Mouse (Mus musculus) C2C12 (cell line): ENCODE results near the gene Tbc1d8. TPM values are rescaled to one million over a fixed set of nuclear protein-coding genes. Genes with fewer than 3 reads are reported as not detected.

ENCODE experiments used
- H3K27me3 ChIP-seq: one replicate; pipeline ENCODE4 v1.6.1; 2011; ENCODE audit not compliant: control insufficient read depth, insufficient read depth, insufficient read length
- H3K36me3 ChIP-seq: one replicate; pipeline ENCODE4 v1.6.1; 2011; ENCODE audit not compliant: control insufficient read depth, insufficient read depth
- H3K4me3 ChIP-seq: one replicate; pipeline ENCODE4 v1.5.1; 2011; ENCODE audit warnings: mild to moderate bottlenecking, control low read depth; ENCODE audit not compliant: poor library complexity, insufficient read depth, severe bottlenecking
- H3K79me2 ChIP-seq: one replicate; pipeline ENCODE4 v1.6.1; 2011; ENCODE audit not compliant: control insufficient read depth, insufficient read depth
- H3K79me3 ChIP-seq: one replicate; pipeline ENCODE4 v1.6.1; 2011; ENCODE audit warnings: low read depth, control low read depth
- H3ac ChIP-seq: one replicate; pipeline ENCODE3; 2011; ENCODE audit warnings: low read depth; ENCODE audit not compliant: control insufficient read depth, insufficient read length
- CEBPB ChIP-seq: IDR thresholded peaks from one replicate; pipeline ENCODE4 v1.6.1; 2011; ENCODE audit warnings: low read depth, mild to moderate bottlenecking, control low read depth, moderate library complexity
- CTCF ChIP-seq: IDR thresholded peaks from one replicate; pipeline ENCODE4 v1.5.1; 2011; ENCODE audit not compliant: control insufficient read depth, insufficient read depth, insufficient read length
- FOSL1 ChIP-seq: IDR thresholded peaks from one replicate; pipeline ENCODE4 v1.8.0; 2011; ENCODE audit warnings: mild to moderate bottlenecking, low read length; ENCODE audit not compliant: poor library complexity, insufficient read depth, severe bottlenecking
- MAX ChIP-seq: IDR thresholded peaks from one replicate; pipeline ENCODE4 v1.6.1; 2011; ENCODE audit warnings: mild to moderate bottlenecking, control low read depth
- MYOD1 ChIP-seq: IDR thresholded peaks from one replicate; pipeline ENCODE4 v1.6.1; 2011; ENCODE audit warnings: low read depth; ENCODE audit not compliant: control insufficient read depth, insufficient read length
- MYOG ChIP-seq: IDR thresholded peaks from one replicate; pipeline ENCODE4 v1.6.1; 2011; ENCODE audit not compliant: control insufficient read depth, insufficient read length; ENCODE audit errors: extremely low read depth
- USF1 ChIP-seq: IDR thresholded peaks from one replicate; pipeline ENCODE4 v1.6.1; 2011; ENCODE audit warnings: low read depth, mild to moderate bottlenecking, control low read depth, moderate library complexity
- polyA plus RNA-seq: library from polyadenylated mRNA; unstranded; fragments of >200 nt; fragmentation: generic; extraction: Trizol; gene quantifications from one replicate; pipeline ENCODE4 v1.2.1, GENCODE M21; 2012; ENCODE audit warnings: missing spikeins

The Tbc1d8 gene
- polyA plus RNA-seq, 1 experiment, result 0.43 TPM

DNA sequence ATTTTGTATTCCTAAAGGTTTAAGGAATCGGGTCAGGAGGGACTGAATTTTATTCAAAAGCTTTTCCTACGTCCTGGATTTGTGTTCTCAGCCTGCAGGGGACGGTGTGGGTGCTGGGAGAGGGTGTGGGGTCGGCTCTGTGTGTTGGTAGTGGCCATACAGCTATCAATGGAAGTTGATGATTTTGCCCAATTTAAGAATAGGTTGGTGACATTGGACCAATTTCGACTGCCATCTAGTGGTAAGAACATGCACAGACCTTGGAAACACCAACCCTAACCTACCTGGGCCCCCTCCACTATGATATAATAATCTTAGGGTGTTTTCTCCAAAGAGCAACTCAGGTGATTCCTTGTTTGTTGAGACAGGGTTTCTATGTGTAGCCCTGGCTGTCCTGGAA lies 44.0 kb upstream of the Tbc1d8 start:
- peaks cover 3% of the 10 kb centered on the region for H3K27me3 ChIP-seq
- H3ac ChIP-seq, result no peak overlapping the region
- H3K79me2 ChIP-seq, result no peaks in the 10 kb centered on the region
- no peaks in the 10 kb centered on the region for H3K36me3 ChIP-seq
- TF ChIP-seq CTCF (peak; percentile 21), MYOD1 (no peak)
- H3K4me3 ChIP-seq, result no peak overlapping the region
- no peaks in the 10 kb centered on the region for H3K79me3 ChIP-seq

DNA sequence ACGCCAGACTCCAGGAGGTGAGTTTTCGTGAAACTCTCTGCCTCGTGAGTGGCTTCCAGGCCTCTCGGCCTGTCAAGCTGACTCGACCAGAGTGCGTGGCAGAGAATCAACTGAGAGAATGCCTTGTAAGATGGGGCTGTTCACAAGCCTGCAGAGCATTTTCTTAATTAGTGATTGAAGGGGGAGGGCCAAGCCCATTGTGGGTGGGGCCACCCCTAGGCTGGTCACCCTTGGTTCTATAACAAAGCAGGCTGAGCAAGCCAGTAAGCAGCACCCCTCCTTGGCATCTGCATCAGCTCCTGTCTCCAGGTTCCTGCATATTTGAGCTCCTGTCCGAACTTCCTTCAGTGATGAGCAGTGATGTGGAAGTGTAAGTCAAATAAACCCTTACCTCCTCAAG lies 42.8 kb upstream of the Tbc1d8 start:
- Histone ChIP-seq H3K79me3 (no peaks in the 10 kb centered on the region), H3K79me2 (no peaks in the 10 kb centered on the region), H3K4me3 (no peak overlapping the region), H3K27me3 (peaks cover 3% of the 10 kb centered on the region), H3K36me3 (no peaks in the 10 kb centered on the region), H3ac (no peak overlapping the region)
- no peak for TF ChIP-seq MYOG
- no peak for TF ChIP-seq MAX
- no peak for TF ChIP-seq CEBPB
- TF ChIP-seq CTCF, result no peak
- TF ChIP-seq USF1, result no peak
- TF ChIP-seq FOSL1, result no peak
- TF ChIP-seq MYOD1, result no peak

DNA sequence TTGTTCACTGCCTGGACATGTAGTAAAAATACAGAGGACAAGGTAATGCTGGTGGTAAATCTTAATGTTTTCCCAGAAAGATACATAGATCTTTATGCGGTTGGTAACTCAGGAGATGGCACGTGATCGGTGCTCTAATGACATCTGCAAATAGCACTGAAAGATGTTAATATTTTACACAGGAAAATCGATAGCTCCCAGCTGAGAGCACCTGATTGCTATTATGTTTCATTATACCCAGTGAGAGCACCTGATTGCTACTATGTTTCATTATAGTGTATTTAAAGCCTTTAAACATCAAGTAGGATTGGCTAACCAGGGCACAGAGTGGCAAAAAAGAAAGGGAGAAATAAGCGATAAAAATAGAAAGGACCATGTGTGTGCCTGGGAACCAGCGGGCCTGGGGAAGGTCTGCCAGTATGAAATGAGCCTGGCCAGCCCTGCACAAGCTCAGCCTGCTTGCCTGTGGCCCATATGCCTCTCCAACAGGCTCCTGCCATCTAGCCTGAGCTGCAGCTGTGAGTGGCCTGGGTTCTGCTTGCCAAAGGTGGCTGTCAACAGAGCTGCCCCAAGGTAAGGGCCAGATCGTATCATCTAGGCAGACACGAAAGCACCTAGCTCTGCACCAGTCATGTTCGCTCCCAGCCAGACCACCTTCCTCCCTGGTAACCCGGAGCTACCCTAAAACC lies 36.9 kb upstream of the Tbc1d8 start:
- TF ChIP-seq MYOD1, result no peak
- no peak for TF ChIP-seq MYOG
- TF ChIP-seq CTCF, result no peak
- TF ChIP-seq CEBPB, result no peak
- TF ChIP-seq USF1, result no peak
- no peak for TF ChIP-seq MAX
- no peak for TF ChIP-seq FOSL1
- Histone ChIP-seq H3K36me3 (no peaks in the 10 kb centered on the region), H3K27me3 (peaks cover 3% of the 10 kb centered on the region), H3K79me3 (no peaks in the 10 kb centered on the region), H3K79me2 (no peaks in the 10 kb centered on the region), H3ac (no peak overlapping the region), H3K4me3 (no peak overlapping the region)

DNA sequence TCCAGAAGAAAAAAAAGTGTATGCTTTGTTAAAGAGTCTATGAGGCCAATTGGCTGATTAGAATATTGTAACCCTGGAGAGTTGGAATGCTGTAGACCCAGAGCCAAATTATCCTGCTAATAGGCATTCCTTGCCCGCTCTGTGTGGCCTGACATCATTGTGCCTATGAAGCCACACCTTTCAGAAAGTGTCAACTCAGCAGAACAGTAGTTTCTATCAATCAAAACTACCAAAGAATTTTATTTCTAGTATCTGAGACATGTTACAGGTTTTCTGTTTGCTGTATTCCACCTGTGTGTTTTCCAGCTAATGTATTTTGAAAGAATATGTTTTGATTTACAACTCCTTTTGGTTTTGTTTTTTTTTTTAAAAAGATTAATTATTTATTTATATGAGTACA lies 33.6 kb upstream of the Tbc1d8 start:
- H3K79me2 ChIP-seq, result no peaks in the 10 kb centered on the region
- H3K27me3 ChIP-seq, result peaks cover 3% of the 10 kb centered on the region
- TF ChIP-seq MAX (no peak), MYOG (no peak), FOSL1 (no peak), CEBPB (no peak), USF1 (no peak), CTCF (no peak), MYOD1 (no peak)
- H3K4me3 ChIP-seq, result no peak overlapping the region
- no peak overlapping the region for H3ac ChIP-seq
- H3K79me3 ChIP-seq, result no peaks in the 10 kb centered on the region
- no peaks in the 10 kb centered on the region for H3K36me3 ChIP-seq

DNA sequence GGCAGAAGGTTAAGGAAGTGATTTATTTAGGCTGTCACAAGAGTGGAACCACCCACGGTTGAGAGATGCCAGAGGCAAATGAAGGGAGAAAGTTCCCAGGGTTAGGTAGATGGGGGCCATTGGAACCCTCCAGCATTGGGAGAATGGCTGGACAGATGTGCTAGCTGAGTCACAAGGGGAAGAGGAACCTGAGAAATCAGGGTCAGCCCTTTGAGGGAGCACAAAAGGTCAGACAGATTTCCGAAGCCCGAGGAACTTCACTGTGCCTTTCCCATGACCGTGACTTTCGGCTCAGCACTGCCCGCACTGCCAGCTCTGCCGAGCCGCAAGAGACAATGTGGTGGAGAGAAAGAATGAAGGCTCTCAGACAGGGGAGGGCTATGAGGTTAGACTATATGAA lies 33.2 kb upstream of the Tbc1d8 start:
- Histone ChIP-seq H3K27me3 (peaks cover 4% of the 10 kb centered on the region), H3K4me3 (no peak overlapping the region), H3K79me2 (no peaks in the 10 kb centered on the region), H3ac (no peak overlapping the region), H3K36me3 (no peaks in the 10 kb centered on the region), H3K79me3 (no peaks in the 10 kb centered on the region)
- no peak for TF ChIP-seq CTCF
- TF ChIP-seq MYOG, result no peak
- TF ChIP-seq MAX, result no peak
- no peak for TF ChIP-seq FOSL1
- TF ChIP-seq USF1, result no peak
- TF ChIP-seq CEBPB, result no peak
- no peak for TF ChIP-seq MYOD1

DNA sequence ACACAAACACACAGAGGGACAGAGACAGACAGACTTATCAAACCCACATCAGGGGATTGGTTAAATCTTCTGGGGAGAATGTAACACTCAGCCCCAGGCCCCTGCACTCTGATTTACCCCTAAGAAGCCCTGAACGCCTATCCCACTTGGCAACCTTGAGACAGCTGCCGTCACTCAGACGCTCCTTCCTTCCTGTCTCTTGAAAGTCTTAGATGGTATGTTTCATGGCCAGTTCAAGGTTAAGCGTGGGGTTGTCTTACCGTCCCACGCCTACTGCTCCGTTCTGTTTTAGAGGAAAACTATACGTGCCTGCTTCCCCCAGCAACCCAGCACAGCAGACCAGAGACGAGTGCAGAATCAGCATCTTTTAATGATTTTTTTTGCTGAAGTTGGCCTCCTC lies 27.0 kb upstream of the Tbc1d8 start:
- Histone ChIP-seq H3K36me3 (no peaks in the 10 kb centered on the region), H3K79me2 (no peaks in the 10 kb centered on the region), H3K27me3 (peaks cover 25% of the 10 kb centered on the region), H3ac (no peak overlapping the region), H3K79me3 (no peaks in the 10 kb centered on the region), H3K4me3 (no peak overlapping the region)
- TF ChIP-seq CTCF, result no peak
- no peak for TF ChIP-seq USF1
- TF ChIP-seq CEBPB, result no peak
- no peak for TF ChIP-seq MYOD1
- TF ChIP-seq FOSL1, result no peak
- TF ChIP-seq MAX, result no peak
- TF ChIP-seq MYOG, result no peak
